Mouse (Mus musculus) forebrain, embryonic 15.5 days (tissue): ENCODE measurements around the gene Apol9b. TPM values are rescaled to one million over a fixed set of nuclear protein-coding genes. Genes with fewer than 3 reads are reported as not detected.

Source experiments
- ATAC-seq: fragments of 200-750 bp; cut with Nextera tagmentation; replicated peaks from 2 replicates; pipeline ENCODE4 v1.8.0; 2017; ENCODE audit warnings: mild to moderate bottlenecking, moderate TSS enrichment, moderate library complexity
- H3K27ac ChIP-seq: fragments of 300-500 bp; sonication (generic); replicated peaks from 2 replicates; pipeline ENCODE4 v1.5.1; 2015; ENCODE audit warnings: mild to moderate bottlenecking, inconsistent platforms
- H3K27me3 ChIP-seq: fragments of 300-500 bp; sonication (generic); 2 replicates; pipeline ENCODE4 v1.6.1; 2015; ENCODE audit warnings: inconsistent platforms
- H3K36me3 ChIP-seq: fragments of 300-500 bp; sonication (generic); 2 replicates; pipeline ENCODE4 v1.6.1; 2015; ENCODE audit warnings: mild to moderate bottlenecking, inconsistent platforms
- H3K4me1 ChIP-seq: fragments of 300-500 bp; sonication (generic); 2 replicates; pipeline ENCODE4 v1.6.1; 2015; ENCODE audit warnings: inconsistent platforms
- H3K4me2 ChIP-seq: fragments of 300-500 bp; sonication (generic); replicated peaks from 2 replicates; pipeline ENCODE4 v1.6.1; 2015; ENCODE audit warnings: mild to moderate bottlenecking, inconsistent platforms
- H3K4me3 ChIP-seq: fragments of 300-500 bp; sonication (generic); 2 replicates; pipeline ENCODE4 v1.5.1; 2015; ENCODE audit warnings: mild to moderate bottlenecking, inconsistent platforms
- H3K9ac ChIP-seq: fragments of 300-500 bp; sonication (generic); replicated peaks from 2 replicates; pipeline ENCODE4 v1.6.1; 2015; ENCODE audit warnings: mild to moderate bottlenecking, inconsistent platforms
- H3K9me3 ChIP-seq: fragments of 300-500 bp; sonication (generic); 2 replicates; pipeline ENCODE4 v1.6.1; 2016; ENCODE audit warnings: inconsistent platforms
- WGBS: fragments of 180-500 bp; shearing (Covaris S2); methylation state at CpG from one replicate; pipeline ENCODE4 v1.1.7; 2015; ENCODE audit warnings: mixed read lengths; 5-methylcytosine and 5-hydroxymethylcytosine counted together
- polyA plus RNA-seq: library from polyadenylated mRNA; unstranded; fragments of >200 nt; fragmentation: Nextera tagmentation; extraction: Ambion mirVana; gene quantifications from 2 replicates; pipeline ENCODE4 v1.2.1, GENCODE M21; 2015

Gene Apol9b
- polyA plus RNA-seq, 1 experiment from 2014 or later = not detected

DNA sequence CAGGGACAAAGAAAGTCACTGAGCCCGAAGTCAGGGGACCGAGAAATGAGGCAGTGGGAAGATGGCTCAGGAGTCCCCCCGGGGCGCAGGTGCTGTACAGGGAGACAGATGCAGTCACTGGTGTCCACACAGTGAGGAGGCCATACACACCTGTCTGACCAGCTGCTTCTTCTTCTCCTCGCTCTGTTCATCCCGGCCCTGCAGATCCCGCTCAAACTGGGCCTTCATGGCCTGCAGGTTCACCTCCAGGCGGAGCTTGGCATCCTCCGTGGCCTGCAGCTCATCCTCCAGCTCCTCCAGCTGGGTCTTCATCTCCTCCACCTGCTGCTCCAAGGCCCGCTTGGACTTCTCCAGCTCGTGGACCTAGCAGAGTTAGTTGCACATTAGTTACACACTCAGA lies 38.1 kb downstream of the Apol9b start:
- H3K4me2 ChIP-seq = no peak overlapping the region
- no peaks in the 10 kb centered on the region for H3K9me3 ChIP-seq
- no peak for ATAC-seq
- no peaks in the 10 kb centered on the region for H3K4me1 ChIP-seq
- no peaks in the 10 kb centered on the region for H3K27me3 ChIP-seq
- H3K36me3 ChIP-seq = peaks cover 89% of the 10 kb centered on the region
- H3K27ac ChIP-seq = no peak overlapping the region
- no peak overlapping the region for H3K4me3 ChIP-seq
- no peak overlapping the region for H3K9ac ChIP-seq
- 93% methylated on average over 11 of the region's 11 CpGs for WGBS

DNA sequence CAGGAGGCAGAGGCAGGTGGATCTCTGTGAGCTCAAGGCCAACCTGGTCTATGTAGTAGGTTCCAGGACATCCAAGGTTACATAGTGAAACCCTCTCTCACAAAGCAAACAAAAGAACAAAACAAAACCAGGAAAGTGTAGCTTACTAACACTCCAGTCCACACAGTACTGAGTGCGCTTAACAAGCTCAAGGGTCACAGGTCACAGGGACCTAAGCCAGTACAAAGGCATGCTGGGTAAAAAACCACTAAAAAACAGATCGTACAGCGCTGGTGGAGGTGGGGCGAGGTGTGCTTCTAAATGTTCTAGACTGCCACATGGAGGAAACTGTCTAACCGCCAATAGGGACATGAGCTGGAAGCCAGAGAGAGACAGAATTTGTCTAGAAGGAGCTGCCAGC lies 41.5 kb downstream of the Apol9b start:
- WGBS = 97% methylated on average over 5 of the region's 5 CpGs
- no peak for ATAC-seq
- Histone ChIP-seq H3K36me3 (peaks cover 91% of the 10 kb centered on the region), H3K4me1 (no peaks in the 10 kb centered on the region), H3K27ac (no peak overlapping the region), H3K4me3 (no peak overlapping the region), H3K27me3 (no peaks in the 10 kb centered on the region), H3K9ac (no peak overlapping the region), H3K4me2 (no peak overlapping the region), H3K9me3 (no peaks in the 10 kb centered on the region)

DNA sequence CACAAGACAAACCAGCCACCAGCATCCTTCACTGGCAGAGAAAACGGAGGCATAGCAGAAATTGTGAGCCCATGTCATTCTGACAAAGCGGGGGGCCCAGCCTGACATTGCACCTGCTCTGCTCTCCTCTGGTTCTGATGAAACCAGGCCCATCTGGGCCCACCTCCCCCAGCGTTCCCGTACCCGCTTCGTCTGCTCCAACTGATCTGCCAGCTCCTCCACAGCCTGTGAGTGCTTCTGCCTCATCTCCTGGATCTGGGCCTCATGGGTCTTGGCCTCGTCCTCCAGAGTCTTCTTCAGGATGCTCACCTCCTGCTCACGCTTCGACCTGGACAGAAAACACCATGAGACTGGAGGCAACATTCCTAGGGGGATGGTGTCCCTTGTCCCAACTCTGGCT lies 42.1 kb downstream of the Apol9b start:
- Histone ChIP-seq H3K9ac (no peak overlapping the region), H3K36me3 (peaks cover 89% of the 10 kb centered on the region)

DNA sequence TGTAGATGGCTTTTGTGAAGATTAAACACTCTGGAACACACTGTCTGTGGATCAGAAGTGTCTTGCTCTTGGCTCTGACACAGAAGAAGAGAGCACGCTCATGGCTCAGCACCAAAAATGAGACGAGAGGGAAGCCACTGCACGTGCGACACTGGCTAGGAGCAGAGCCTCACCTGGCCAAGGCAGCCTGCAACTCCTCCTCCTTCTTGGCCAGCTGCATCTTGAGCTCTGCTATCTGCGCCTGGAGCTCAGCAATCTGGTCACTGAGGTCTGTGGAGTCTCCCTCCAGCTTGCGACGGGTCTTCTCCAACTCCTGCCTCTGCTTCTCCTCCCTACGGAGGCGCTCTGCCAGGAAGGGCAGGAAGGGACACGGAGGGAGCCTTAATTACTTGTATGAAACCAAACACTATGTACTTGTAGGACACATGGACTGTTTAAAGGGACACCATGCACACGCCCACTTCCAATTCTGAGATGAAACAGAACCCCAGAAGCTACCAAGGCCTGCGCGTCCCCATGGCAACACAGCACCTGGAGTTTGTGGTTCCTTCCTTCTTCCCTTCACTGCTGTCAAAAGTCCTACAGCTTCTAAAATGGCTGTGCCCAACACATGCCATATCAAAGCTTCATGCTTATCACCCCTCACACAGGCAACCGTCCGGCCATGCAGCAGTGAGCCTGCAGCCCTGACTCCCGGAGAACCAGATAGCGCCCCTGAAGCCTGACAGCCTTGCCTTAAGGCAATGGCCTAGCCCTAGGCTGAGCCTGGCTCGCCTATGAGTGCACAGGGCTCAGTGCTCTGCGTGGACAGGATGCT lies 44.5 kb downstream of the Apol9b start:
- no peak overlapping the region for H3K27ac ChIP-seq
- no peaks in the 10 kb centered on the region for H3K4me1 ChIP-seq
- ATAC-seq = no peak
- 93% methylated on average over 19 of the region's 19 CpGs for WGBS
- H3K27me3 ChIP-seq = no peaks in the 10 kb centered on the region
- H3K9me3 ChIP-seq = no peaks in the 10 kb centered on the region
- H3K36me3 ChIP-seq = peaks cover 89% of the 10 kb centered on the region
- no peak overlapping the region for H3K4me2 ChIP-seq
- H3K9ac ChIP-seq = no peak overlapping the region
- H3K4me3 ChIP-seq = no peak overlapping the region

More for the DNA sequence above, 42.1 kb downstream of the Apol9b start:
- Histone ChIP-seq H3K4me2 (no peak overlapping the region), H3K27me3 (no peaks in the 10 kb centered on the region), H3K4me1 (no peaks in the 10 kb centered on the region), H3K9me3 (no peaks in the 10 kb centered on the region), H3K27ac (no peak overlapping the region), H3K4me3 (no peak overlapping the region)
- WGBS = 96% methylated on average over 9 of the region's 9 CpGs
- no peak for ATAC-seq

DNA sequence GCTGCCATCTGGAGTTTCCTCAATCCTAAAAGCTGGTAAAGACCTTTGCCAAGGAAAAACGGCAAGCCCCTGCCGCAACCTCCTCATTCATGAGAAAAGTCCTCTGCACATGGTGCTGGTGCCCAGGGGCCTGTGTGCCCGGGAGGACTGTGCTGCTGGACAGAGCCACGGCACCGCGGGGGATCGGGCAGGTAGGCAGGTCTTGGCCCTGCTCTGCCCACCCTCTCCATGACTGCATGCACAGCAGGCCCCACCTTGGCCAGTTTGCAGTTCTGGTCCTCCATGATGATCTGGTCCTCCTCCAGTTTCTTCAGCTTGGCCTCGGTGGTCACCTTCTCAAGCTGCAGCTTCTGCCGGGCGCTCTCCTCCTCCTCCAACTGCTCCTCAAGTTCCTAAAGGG lies 45.5 kb downstream of the Apol9b start:
- 98% methylated on average over 10 of the region's 10 CpGs for WGBS

DNA sequence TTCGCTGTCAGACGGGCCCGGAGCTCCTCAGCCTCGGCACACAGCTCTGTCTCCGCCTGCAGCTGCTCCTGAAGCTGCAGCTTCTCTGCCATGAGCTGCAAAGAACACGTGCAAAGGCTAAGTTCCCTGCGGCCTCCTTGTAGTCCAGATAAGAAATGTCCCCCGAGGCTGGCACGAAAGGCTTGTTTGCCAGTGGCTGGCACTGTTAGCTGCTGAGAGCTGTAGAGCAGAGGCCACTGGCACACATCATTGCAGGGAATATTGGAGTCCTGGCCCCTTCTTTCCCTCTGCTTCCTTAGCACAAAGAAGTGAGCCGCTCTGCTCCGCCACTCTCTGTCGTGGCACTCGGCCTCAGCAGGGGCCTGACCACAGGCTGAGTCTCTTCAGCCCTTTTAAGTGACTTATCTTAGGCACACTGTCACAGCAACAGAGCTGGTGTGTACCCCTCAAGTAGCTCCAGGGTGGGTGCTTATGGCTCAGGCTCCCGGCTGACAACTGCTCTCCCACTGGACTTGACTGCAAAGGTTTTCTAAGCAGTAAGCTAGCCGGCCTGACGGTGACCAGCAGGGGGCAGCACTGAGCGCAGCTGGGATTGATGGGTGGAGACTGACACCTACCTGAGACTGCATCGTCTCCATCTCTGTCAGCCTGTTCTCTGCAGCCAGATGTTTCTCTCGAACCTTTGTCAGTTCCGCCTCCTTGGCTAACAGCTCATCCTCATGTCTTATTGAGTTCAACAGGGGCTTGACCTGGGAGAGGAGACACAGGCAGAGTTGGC lies 46.5 kb downstream of the Apol9b start:
- 67% methylated on average over 20 of the region's 20 CpGs for WGBS

More for the DNA sequence above, 45.5 kb downstream of the Apol9b start:
- Histone ChIP-seq H3K4me3 (no peak overlapping the region), H3K9ac (no peak overlapping the region), H3K4me1 (no peaks in the 10 kb centered on the region), H3K27me3 (no peaks in the 10 kb centered on the region), H3K9me3 (no peaks in the 10 kb centered on the region), H3K36me3 (peaks cover 84% of the 10 kb centered on the region), H3K27ac (no peak overlapping the region), H3K4me2 (no peak overlapping the region)
- ATAC-seq = no peak

DNA sequence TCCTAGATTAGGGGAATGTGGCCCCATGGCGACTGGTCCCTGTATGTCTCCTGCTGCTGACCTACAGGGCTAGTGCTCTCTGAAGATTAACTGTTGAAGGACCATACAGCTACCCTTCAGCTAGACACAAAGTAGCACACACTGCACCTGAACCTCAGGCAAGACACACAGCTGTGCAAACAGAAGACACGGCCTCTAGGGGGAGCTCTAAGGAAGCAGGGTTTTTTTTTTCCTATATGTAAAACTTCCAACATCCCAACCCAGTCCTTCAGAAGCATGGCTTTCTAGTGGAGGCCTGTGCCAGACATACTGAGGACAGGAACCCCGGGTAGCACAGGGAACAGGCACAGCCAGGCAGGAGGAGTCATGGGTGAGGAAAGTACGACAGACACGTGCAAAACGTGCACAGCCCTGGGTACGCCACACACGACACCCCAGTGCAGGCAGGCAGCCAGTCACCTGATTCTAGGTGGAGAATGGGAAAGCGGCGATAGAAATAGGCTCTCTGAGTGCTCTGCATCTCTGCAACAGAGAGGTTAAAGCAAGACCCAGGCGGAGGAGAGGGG lies 53.7 kb downstream of the Apol9b start:
- Histone ChIP-seq H3K27me3 (no peaks in the 10 kb centered on the region), H3K4me3 (no peak overlapping the region), H3K27ac (no peak overlapping the region), H3K36me3 (peaks cover 67% of the 10 kb centered on the region), H3K4me2 (no peak overlapping the region), H3K4me1 (no peaks in the 10 kb centered on the region), H3K9ac (no peak overlapping the region), H3K9me3 (no peaks in the 10 kb centered on the region)
- 84% methylated on average over 11 of the region's 11 CpGs for WGBS
- no peak for ATAC-seq

More for the DNA sequence above, 46.5 kb downstream of the Apol9b start:
- Histone ChIP-seq H3K27ac (no peak overlapping the region), H3K4me1 (no peaks in the 10 kb centered on the region), H3K4me2 (no peak overlapping the region), H3K9ac (no peak overlapping the region), H3K27me3 (no peaks in the 10 kb centered on the region), H3K4me3 (no peak overlapping the region), H3K9me3 (no peaks in the 10 kb centered on the region), H3K36me3 (peaks cover 74% of the 10 kb centered on the region)
- ATAC-seq = no peak

DNA sequence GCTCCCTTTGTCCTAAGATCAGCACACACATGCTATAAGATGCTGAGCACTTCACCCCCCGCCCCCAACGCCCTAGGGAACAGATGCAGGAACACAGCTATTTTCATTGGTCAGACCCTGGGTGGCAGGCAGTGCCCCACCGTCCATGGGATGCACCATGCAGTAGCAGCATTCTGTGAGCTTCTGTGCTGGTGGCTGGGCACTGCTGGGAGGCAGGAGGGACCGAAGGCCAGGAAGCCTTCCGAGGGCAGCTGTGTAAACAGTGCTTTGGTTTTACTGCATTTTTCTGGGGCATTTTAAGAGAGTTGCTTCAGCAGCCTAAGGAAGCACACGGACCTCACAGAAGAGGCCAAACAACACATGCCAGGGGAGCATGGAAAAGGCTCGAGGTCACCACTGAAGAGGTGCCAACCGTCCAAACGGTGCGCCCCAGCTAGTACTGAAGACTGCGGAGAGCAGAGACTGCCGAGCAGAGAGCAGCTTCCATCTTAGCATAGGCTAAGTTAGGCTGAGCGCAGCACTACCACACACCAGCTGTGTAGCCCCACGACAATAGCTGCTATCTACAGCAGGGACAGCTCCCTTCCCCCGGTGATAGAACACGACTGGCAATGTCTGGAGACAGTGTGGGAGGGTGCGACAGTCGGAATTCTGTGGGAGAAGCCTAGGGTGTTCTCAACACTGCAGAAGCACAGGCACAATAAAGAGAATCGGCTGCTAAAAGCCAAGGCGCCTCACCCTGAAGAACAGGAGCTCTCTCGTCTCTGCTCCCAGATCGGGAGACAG lies 55.4 kb downstream of the Apol9b start:
- peaks cover 62% of the 10 kb centered on the region for H3K36me3 ChIP-seq
- 86% methylated on average over 22 of the region's 22 CpGs for WGBS
- ATAC-seq = no peak

DNA sequence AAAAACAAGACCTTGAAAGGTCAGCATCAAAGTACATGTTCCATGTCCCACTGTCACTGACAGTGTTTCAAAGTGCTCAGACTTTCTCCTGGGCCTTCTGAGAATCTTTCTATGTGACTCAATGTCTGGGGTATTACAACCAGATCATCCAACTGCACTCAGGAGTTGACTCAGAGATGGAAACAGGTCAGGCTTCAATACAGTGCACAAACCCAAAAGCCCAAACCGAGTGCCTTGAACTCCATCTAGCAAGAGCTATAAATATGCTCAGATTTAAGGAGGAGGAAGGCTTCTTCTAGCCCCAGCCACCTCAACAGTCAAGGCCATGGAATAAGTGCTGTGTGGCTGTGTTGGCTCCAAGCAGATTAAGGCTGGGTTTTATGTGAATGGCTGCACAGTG lies 57.0 kb downstream of the Apol9b start:
- no peak overlapping the region for H3K4me2 ChIP-seq
- no peak overlapping the region for H3K9ac ChIP-seq
- no peaks in the 10 kb centered on the region for H3K4me1 ChIP-seq
- no peak for ATAC-seq
- H3K36me3 ChIP-seq = peaks cover 72% of the 10 kb centered on the region
- no peaks in the 10 kb centered on the region for H3K27me3 ChIP-seq
- H3K9me3 ChIP-seq = no peaks in the 10 kb centered on the region
- 73% methylated on average over 1 of the region's 1 CpGs for WGBS
- no peak overlapping the region for H3K4me3 ChIP-seq
- no peak overlapping the region for H3K27ac ChIP-seq

More for the DNA sequence above, 55.4 kb downstream of the Apol9b start:
- Histone ChIP-seq H3K9ac (no peak overlapping the region), H3K27me3 (no peaks in the 10 kb centered on the region), H3K4me1 (no peaks in the 10 kb centered on the region), H3K27ac (no peak overlapping the region), H3K9me3 (no peaks in the 10 kb centered on the region), H3K4me3 (no peak overlapping the region), H3K4me2 (no peak overlapping the region)
